Mouse (Mus musculus) gastrocnemius, adult 2 months (tissue): ENCODE measurements at regions not wholly inside any gene's neighbourhood (a gene's known extent, or its start where the extent isn't known, plus 50 kb on each side); places are given as distances from the start of the nearest gene placed in this dataset.

Experiments
- DNase-seq: peaks from one replicate; pipeline ENCODE4 v3.0.0; 2022
- H3K27ac ChIP-seq: fragments of 200-600 bp; 2 replicates; pipeline ENCODE4 v1.8.1; 2022; ENCODE audit warnings: mild to moderate bottlenecking
- H3K4me3 ChIP-seq: fragments of 200-600 bp; 2 replicates; pipeline ENCODE4 v1.8.1; 2022; ENCODE audit warnings: mild to moderate bottlenecking, moderate library complexity
- CTCF ChIP-seq: fragments of 200-600 bp; IDR thresholded peaks from 2 replicates; pipeline ENCODE4 v1.8.1; 2022; ENCODE audit warnings: antibody characterized with exemption, mild to moderate bottlenecking, moderate library complexity
- intact Hi-C: fragments of 180-260 bp; cut with DNase I; formaldehyde crosslinking; loops from one replicate; pipeline ENCODE4 v1.15.1; 2025

GRCm38 (mm10) chr12:77949474-77950017 lies 244.5 kb upstream of the Gm6657 start:
- Histone ChIP-seq H3K4me3 (peak overlapping the region; percentile 40), H3K27ac (no peak overlapping the region)
- TF ChIP-seq CTCF, result no peak
- DNase-seq, result no peak
- intact Hi-C loops, result no loop called here

GRCm38 (mm10) chr12:77952492-77952891 lies 241.6 kb upstream of the Gm6657 start:
- Histone ChIP-seq H3K4me3 (no peak overlapping the region), H3K27ac (no peak overlapping the region)
- no peak for TF ChIP-seq CTCF
- intact Hi-C loops, result no loop called here
- DNase-seq, result no peak

- no peak for TF ChIP-seq CTCF
- peak; percentile 20 for DNase-seq
- no peak overlapping the region for H3K4me3 ChIP-seq
- no peak overlapping the region for H3K27ac ChIP-seq
- intact Hi-C loops, result no loop called here
These were observed 231.4 kb upstream of the Gm6657 start for GRCm38 (mm10) chr12:77962631-77963030.

GRCm38 (mm10) chr12:77968543-77968942 lies 225.5 kb upstream of the Gm6657 start:
- Histone ChIP-seq H3K27ac (no peak overlapping the region), H3K4me3 (no peak overlapping the region)
- no peak for TF ChIP-seq CTCF
- no peak for DNase-seq
- intact Hi-C loops, result no loop called here

- DNase-seq, result no peak
- intact Hi-C loops, result no loop called here
- H3K4me3 ChIP-seq, result no peak overlapping the region
- no peak overlapping the region for H3K27ac ChIP-seq
- no peak for TF ChIP-seq CTCF
These were observed 224.0 kb upstream of the Gm6657 start for GRCm38 (mm10) chr12:77970026-77970425.

- TF ChIP-seq CTCF, result no peak
- intact Hi-C loops, result no loop called here
- DNase-seq, result no peak
- H3K4me3 ChIP-seq, result no peak overlapping the region
- no peak overlapping the region for H3K27ac ChIP-seq
These were observed 221.9 kb upstream of the Gm6657 start for GRCm38 (mm10) chr12:77972165-77972564.

GRCm38 (mm10) chr12:77976952-77977351 lies 217.1 kb upstream of the Gm6657 start:
- no peak for TF ChIP-seq CTCF
- no peak for DNase-seq
- Histone ChIP-seq H3K27ac (no peak overlapping the region), H3K4me3 (no peak overlapping the region)
- intact Hi-C loops, result no loop called here

GRCm38 (mm10) chr12:77986738-77987137 lies 207.3 kb upstream of the Gm6657 start:
- Histone ChIP-seq H3K4me3 (no peak overlapping the region), H3K27ac (no peak overlapping the region)
- intact Hi-C loops, result no loop called here
- TF ChIP-seq CTCF, result no peak
- DNase-seq, result no peak

- no peak for TF ChIP-seq CTCF
- Histone ChIP-seq H3K4me3 (no peak overlapping the region), H3K27ac (no peak overlapping the region)
- intact Hi-C loops, result no loop called here
- no peak for DNase-seq
These were observed 204.3 kb upstream of the Gm6657 start for GRCm38 (mm10) chr12:77989766-77990165.

GRCm38 (mm10) chr12:77991627-77992026 lies 202.4 kb upstream of the Gm6657 start:
- intact Hi-C loops, result no loop called here
- Histone ChIP-seq H3K27ac (no peak overlapping the region), H3K4me3 (no peak overlapping the region)
- TF ChIP-seq CTCF, result no peak
- no peak for DNase-seq

- no peak for TF ChIP-seq CTCF
- intact Hi-C loops, result no loop called here
- no peak overlapping the region for H3K27ac ChIP-seq
- DNase-seq, result no peak
- H3K4me3 ChIP-seq, result no peak overlapping the region
These were observed 199.9 kb upstream of the Gm6657 start for GRCm38 (mm10) chr12:77994176-77994575.

GRCm38 (mm10) chr12:77997916-77998315 lies 196.1 kb upstream of the Gm6657 start:
- Histone ChIP-seq H3K4me3 (no peak overlapping the region), H3K27ac (no peak overlapping the region)
- no peak for DNase-seq
- no peak for TF ChIP-seq CTCF
- intact Hi-C loops, result no loop called here

- intact Hi-C loops, result no loop called here
- no peak for DNase-seq
- Histone ChIP-seq H3K4me3 (no peak overlapping the region), H3K27ac (no peak overlapping the region)
- TF ChIP-seq CTCF, result no peak
These were observed 193.6 kb upstream of the Gm6657 start for GRCm38 (mm10) chr12:78000401-78000800.

- Histone ChIP-seq H3K4me3 (no peak overlapping the region), H3K27ac (no peak overlapping the region)
- intact Hi-C loops, result no loop called here
- DNase-seq, result no peak
- TF ChIP-seq CTCF, result no peak
These were observed 192.2 kb upstream of the Gm6657 start for GRCm38 (mm10) chr12:78001846-78002245.
